Mouse (Mus musculus) layer of hippocampus, adult 2 months (tissue): ENCODE measurements at regions not wholly inside any gene's neighbourhood (a gene's known extent, or its start where the extent isn't known, plus 50 kb on each side); places are given as distances from the start of the nearest gene placed in this dataset.
A peak's percentile ranks its signal among the peaks of the same experiment; 100 is the strongest.

Experiments
- DNase-seq, 2 experiments: peaks; one replicate each; pipeline ENCODE4 v3.0.0; 2022; ENCODE audit warnings: low spot score in 2 of 2
- H3K27ac ChIP-seq: fragments of 200-600 bp; 2 replicates; pipeline ENCODE4 v1.8.1; 2022
- H3K4me3 ChIP-seq: fragments of 200-600 bp; 2 replicates; pipeline ENCODE4 v1.8.1; 2022; ENCODE audit warnings: mild to moderate bottlenecking
- CTCF ChIP-seq: fragments of 200-600 bp; conservative IDR thresholded peaks from 2 replicates; pipeline ENCODE4 v1.8.1; 2022; ENCODE audit warnings: antibody characterized with exemption, mild to moderate bottlenecking, moderate library complexity

GRCm38 (mm10) chr6:106876690-106877089 lies 76.8 kb upstream of the Crbn start:
- Histone ChIP-seq H3K4me3 (no peak overlapping the region), H3K27ac (no peak overlapping the region)
- DNase-seq: no peak
- no peak for TF ChIP-seq CTCF

GRCm38 (mm10) chr6:106891879-106892638 lies 92.2 kb upstream of the Crbn start:
- TF ChIP-seq CTCF: no peak
- H3K27ac ChIP-seq: peak overlapping the region; percentile 46; the same call in 1 of the 2 replicates

GRCm38 (mm10) chr6:106892639-106892934 lies 92.7 kb upstream of the Crbn start:
- Histone ChIP-seq H3K27ac (no peak overlapping the region), H3K4me3 (no peak overlapping the region)
- no peak for TF ChIP-seq CTCF
- no peak for DNase-seq

More at GRCm38 (mm10) chr6:106891879-106892638, 92.2 kb upstream of the Crbn start:
- H3K4me3 ChIP-seq: no peak overlapping the region
- no peak for DNase-seq

- no peak for TF ChIP-seq CTCF
- DNase-seq: no peak
- no peak overlapping the region for H3K4me3 ChIP-seq
- H3K27ac ChIP-seq: no peak overlapping the region
These were observed 104.2 kb upstream of the Crbn start for GRCm38 (mm10) chr6:106903953-106904683.

GRCm38 (mm10) chr6:106915121-106915520 lies 115.2 kb upstream of the Crbn start:
- peak; percentile 41 to 49 for DNase-seq
- no peak overlapping the region for H3K4me3 ChIP-seq
- H3K27ac ChIP-seq: peak overlapping the region; percentile 74; the same call in 1 of the 2 replicates
- TF ChIP-seq CTCF: no peak

- Histone ChIP-seq H3K4me3 (no peak overlapping the region), H3K27ac (peak overlapping the region; percentile 74)
- no peak for DNase-seq
- no peak for TF ChIP-seq CTCF
These were observed 116.9 kb upstream of the Crbn start for GRCm38 (mm10) chr6:106916683-106917289.

- Histone ChIP-seq H3K27ac (no peak overlapping the region), H3K4me3 (no peak overlapping the region)
- peak in 1 of 2 experiments; percentile 23 for DNase-seq
- no peak for TF ChIP-seq CTCF
These were observed 121.1 kb upstream of the Crbn start for GRCm38 (mm10) chr6:106920951-106921350.

GRCm38 (mm10) chr6:106925486-106925885 lies 125.6 kb upstream of the Crbn start:
- TF ChIP-seq CTCF: no peak
- Histone ChIP-seq H3K27ac (no peak overlapping the region), H3K4me3 (no peak overlapping the region)
- DNase-seq: no peak

- no peak for DNase-seq
These were observed 133.7 kb upstream of the Crbn start for GRCm38 (mm10) chr6:106933584-106933983.

GRCm38 (mm10) chr6:106946227-106946927 lies 146.5 kb upstream of the Crbn start:
- H3K27ac ChIP-seq: no peak overlapping the region
- TF ChIP-seq CTCF: no peak
- no peak overlapping the region for H3K4me3 ChIP-seq
- no peak for DNase-seq

More at GRCm38 (mm10) chr6:106933584-106933983, 133.7 kb upstream of the Crbn start:
- Histone ChIP-seq H3K4me3 (no peak overlapping the region), H3K27ac (no peak overlapping the region)
- TF ChIP-seq CTCF: no peak

GRCm38 (mm10) chr6:106950909-106951308 lies 151.0 kb upstream of the Crbn start:
- H3K4me3 ChIP-seq: no peak overlapping the region
- no peak for DNase-seq
- no peak overlapping the region for H3K27ac ChIP-seq
- no peak for TF ChIP-seq CTCF

GRCm38 (mm10) chr6:106961320-106961719 lies 161.4 kb upstream of the Crbn start:
- no peak for DNase-seq
- TF ChIP-seq CTCF: no peak
- Histone ChIP-seq H3K4me3 (no peak overlapping the region), H3K27ac (no peak overlapping the region)

- H3K27ac ChIP-seq: no peak overlapping the region
- no peak for TF ChIP-seq CTCF
- no peak overlapping the region for H3K4me3 ChIP-seq
- DNase-seq: no peak
These were observed 164.5 kb upstream of the Crbn start for GRCm38 (mm10) chr6:106964337-106964736.
